Mouse (Mus musculus): Measurements from ENCODE around the gene Psmc5.

GRCm38 (mm10) chr11:106255174-106255573 lies 780 bp upstream of the Psmc5 start:
- no peak for TF ChIP-seq CTCF (IDR thresholded peaks at IDR 0.05; ENCODE audit: low read depth, low read length)
- TF ChIP-seq POLR2A (IDR thresholded peaks at IDR 0.05; ENCODE audit: extremely low read depth, insufficient read depth, low read length) = no peak
